Mouse (Mus musculus): ENCODE results near the gene Pheta1. TPM values are rescaled to one million over a fixed set of nuclear protein-coding genes. Genes with fewer than 3 reads are reported as not detected.

The Pheta1 gene
- polyA plus RNA-seq, 1 experiment from 2014 or later, result 22.2 TPM

DNA sequence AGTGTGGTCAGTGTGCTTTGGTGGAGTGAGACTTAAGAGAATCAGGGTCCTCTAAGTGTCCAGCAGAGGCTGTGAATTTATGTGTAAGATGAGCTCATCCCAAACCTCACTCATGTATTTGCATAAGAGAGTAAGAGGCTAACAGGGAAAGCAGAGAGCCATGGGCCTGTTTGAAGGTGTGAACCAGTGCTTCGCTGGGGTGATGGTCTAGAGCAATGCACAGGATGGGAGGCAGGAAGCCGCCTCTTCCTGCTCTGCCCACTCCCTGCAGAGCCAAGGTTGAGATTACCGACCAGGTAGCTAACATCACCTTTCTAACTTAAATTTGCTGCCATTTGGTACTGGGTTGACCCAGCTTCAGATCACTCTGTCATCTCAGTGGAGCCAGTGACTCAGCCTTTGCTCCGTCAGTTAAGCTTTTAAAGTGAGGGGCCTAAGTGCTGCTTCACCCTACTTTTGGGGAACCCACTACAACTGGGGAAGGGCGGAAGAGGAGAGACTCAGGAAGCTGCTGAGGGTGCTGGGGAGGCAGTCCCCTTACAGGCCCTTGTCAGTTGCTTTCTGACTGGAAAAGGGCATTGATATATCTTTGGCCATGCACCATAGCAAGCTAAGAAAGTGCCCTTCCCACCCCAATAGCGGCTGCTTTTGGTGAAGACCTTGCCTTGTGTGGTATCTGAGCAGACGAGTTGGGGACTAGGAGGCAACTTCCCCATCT, 36.1 kb upstream of the Pheta1 start:
- Histone ChIP-seq H3K27ac (ENCODE audit: low read depth) (no peak overlapping the region), H3K4me1 (ENCODE audit: insufficient read depth) (no peaks in the 10 kb centered on the region), H3K36me3 (ENCODE audit: insufficient read depth) (peaks cover 80% of the 10 kb centered on the region), H3K4me2 (no peak overlapping the region), H3K9ac (no peak overlapping the region), H3K27me3 (ENCODE audit: insufficient read depth, low read length) (no peaks in the 10 kb centered on the region), H3K4me3 (ENCODE audit: low read depth, low read length) (no peak overlapping the region), H3K9me3 (ENCODE audit: low read depth, low read length) (no peaks in the 10 kb centered on the region)
- TF ChIP-seq CTCF (IDR thresholded peaks at IDR 0.05; ENCODE audit: low read depth), result no peak
- DNase-seq (no peak), ATAC-seq (ENCODE audit: insufficient read depth) (no peak)
- 78% methylated on average over 7 of the region's 7 CpGs for WGBS

DNA sequence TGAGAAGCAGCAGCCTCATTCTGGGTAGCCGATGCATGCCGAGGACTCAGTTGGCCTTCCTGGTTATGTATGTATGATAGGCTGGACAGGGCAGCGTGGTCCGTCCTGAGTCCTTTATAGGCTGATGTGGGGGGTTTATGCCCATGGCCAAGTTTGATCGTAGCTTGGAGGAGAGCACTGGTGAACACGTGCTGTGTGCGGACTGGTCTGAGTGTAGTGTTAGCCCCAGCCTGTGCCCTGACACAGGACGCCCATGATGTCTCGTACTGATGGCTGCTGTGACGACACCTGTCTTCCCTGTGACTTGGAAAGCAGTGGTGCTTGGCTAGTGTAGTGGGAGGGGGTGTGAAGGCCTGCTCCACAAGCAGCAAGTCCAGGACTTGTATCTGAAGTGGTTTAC, 35.0 kb upstream of the Pheta1 start:
- H3K4me3 ChIP-seq (ENCODE audit: low read depth, low read length), result no peak overlapping the region
- H3K4me2 ChIP-seq, result no peak overlapping the region
- H3K36me3 ChIP-seq (ENCODE audit: insufficient read depth), result peaks cover 91% of the 10 kb centered on the region
- H3K9ac ChIP-seq, result no peak overlapping the region
- no peaks in the 10 kb centered on the region for H3K4me1 ChIP-seq (ENCODE audit: insufficient read depth)
- H3K27ac ChIP-seq (ENCODE audit: low read depth), result no peak overlapping the region
- H3K27me3 ChIP-seq (ENCODE audit: insufficient read depth, low read length), result no peaks in the 10 kb centered on the region
- WGBS, result 90% methylated on average over 10 of the region's 10 CpGs
- no peak for TF ChIP-seq CTCF (IDR thresholded peaks at IDR 0.05; ENCODE audit: low read depth)
- no peak for DNase-seq
- no peaks in the 10 kb centered on the region for H3K9me3 ChIP-seq (ENCODE audit: low read depth, low read length)
- ATAC-seq (ENCODE audit: insufficient read depth), result no peak

DNA sequence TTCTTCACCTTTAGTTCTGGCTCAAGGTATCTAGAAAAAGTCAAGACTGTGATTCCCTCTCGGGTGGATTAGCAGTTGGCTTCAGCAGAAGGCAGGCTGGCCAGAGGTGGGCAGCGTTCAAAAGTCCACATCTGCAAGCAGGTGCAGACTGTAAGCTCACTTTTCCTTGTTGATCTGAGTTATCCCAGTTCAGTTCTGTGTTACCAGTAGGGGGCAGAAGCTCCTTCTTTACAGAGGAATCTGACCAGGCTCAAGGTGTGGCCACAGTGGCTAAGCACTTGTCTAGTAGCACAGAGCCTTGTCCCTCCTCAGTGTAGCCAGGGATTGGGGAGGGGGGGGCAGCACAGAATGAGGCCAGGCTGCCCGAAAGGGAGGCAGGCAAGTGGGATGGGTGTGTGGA, 33.7 kb upstream of the Pheta1 start:
- peak; percentile 78 for TF ChIP-seq CTCF (IDR thresholded peaks at IDR 0.05; ENCODE audit: low read depth)
- ATAC-seq (ENCODE audit: insufficient read depth) (peak; percentile 49; the same call in 1 of the 2 replicates), DNase-seq (peak; percentile 84)
- no peaks in the 10 kb centered on the region for H3K9me3 ChIP-seq (ENCODE audit: low read depth, low read length)
- no peaks in the 10 kb centered on the region for H3K4me1 ChIP-seq (ENCODE audit: insufficient read depth)
- H3K9ac ChIP-seq, result no peak overlapping the region
- no peak overlapping the region for H3K27ac ChIP-seq (ENCODE audit: low read depth)
- 57% methylated on average over 3 of the region's 3 CpGs for WGBS
- H3K27me3 ChIP-seq (ENCODE audit: insufficient read depth, low read length), result no peaks in the 10 kb centered on the region
- H3K36me3 ChIP-seq (ENCODE audit: insufficient read depth), result peaks cover 97% of the 10 kb centered on the region
- no peak overlapping the region for H3K4me2 ChIP-seq
- no peak overlapping the region for H3K4me3 ChIP-seq (ENCODE audit: low read depth, low read length)

DNA sequence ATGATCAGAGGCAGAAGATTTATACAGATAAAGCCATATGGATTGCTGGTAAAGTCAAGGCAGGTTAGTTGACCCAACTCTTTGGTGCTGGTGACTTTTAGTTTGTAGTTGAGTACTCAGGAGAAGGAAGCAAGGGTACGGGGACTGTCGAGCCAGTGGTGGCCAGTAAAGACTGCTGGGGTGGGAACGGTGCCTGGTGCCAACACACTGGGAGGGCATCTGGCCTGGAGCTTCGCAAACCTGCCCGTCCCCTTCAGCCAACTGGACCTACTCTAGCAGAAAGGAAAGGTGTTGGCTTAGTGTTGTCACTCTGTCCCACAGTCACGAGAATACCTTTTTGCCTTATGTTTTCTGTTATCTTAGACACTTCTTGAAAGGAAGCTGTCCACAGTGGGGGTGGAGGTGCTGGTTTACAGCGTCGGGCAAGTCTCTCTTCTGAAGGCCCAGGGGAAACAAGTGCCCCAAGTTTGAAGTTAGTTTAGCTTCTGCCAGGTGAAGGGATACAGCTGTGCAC, 32.9 kb upstream of the Pheta1 start:
- no peak for TF ChIP-seq CTCF (IDR thresholded peaks at IDR 0.05; ENCODE audit: low read depth)
- ATAC-seq (ENCODE audit: insufficient read depth), result no peak
- no peak for DNase-seq
- Histone ChIP-seq H3K27ac (ENCODE audit: low read depth) (no peak overlapping the region), H3K4me1 (ENCODE audit: insufficient read depth) (no peaks in the 10 kb centered on the region), H3K27me3 (ENCODE audit: insufficient read depth, low read length) (no peaks in the 10 kb centered on the region), H3K4me3 (ENCODE audit: low read depth, low read length) (no peak overlapping the region), H3K9ac (no peak overlapping the region), H3K9me3 (ENCODE audit: low read depth, low read length) (no peaks in the 10 kb centered on the region), H3K36me3 (ENCODE audit: insufficient read depth) (peaks cover 96% of the 10 kb centered on the region), H3K4me2 (no peak overlapping the region)
- WGBS, result 77% methylated on average over 8 of the region's 8 CpGs

DNA sequence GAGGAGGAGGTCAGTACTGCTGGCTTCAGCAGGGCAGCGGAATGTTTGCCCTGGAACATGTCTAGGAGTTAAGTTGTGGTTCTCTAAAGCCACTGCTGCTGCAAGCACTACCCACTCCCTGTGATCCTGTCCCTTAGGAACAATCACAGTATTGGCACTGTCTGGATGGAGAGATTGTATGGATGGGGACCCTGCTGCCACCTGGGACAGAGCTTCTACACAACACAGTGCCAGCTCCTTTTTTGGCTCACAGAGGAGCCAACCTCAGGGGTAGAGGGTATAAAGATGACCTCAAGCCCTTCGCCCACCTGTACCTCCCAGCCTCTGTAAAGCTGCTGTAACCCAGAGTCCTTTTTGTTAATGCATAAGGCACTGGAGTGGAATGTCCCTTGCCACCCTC, 32.2 kb upstream of the Pheta1 start:
- DNase-seq (no peak), ATAC-seq (ENCODE audit: insufficient read depth) (no peak)
- Histone ChIP-seq H3K27ac (ENCODE audit: low read depth) (no peak overlapping the region), H3K9me3 (ENCODE audit: low read depth, low read length) (no peaks in the 10 kb centered on the region), H3K4me1 (ENCODE audit: insufficient read depth) (no peaks in the 10 kb centered on the region), H3K4me2 (no peak overlapping the region), H3K36me3 (ENCODE audit: insufficient read depth) (peaks cover 92% of the 10 kb centered on the region), H3K27me3 (ENCODE audit: insufficient read depth, low read length) (no peaks in the 10 kb centered on the region), H3K9ac (no peak overlapping the region), H3K4me3 (ENCODE audit: low read depth, low read length) (no peak overlapping the region)
- WGBS, result 93% methylated on average over 2 of the region's 2 CpGs
- no peak for TF ChIP-seq CTCF (IDR thresholded peaks at IDR 0.05; ENCODE audit: low read depth)

DNA sequence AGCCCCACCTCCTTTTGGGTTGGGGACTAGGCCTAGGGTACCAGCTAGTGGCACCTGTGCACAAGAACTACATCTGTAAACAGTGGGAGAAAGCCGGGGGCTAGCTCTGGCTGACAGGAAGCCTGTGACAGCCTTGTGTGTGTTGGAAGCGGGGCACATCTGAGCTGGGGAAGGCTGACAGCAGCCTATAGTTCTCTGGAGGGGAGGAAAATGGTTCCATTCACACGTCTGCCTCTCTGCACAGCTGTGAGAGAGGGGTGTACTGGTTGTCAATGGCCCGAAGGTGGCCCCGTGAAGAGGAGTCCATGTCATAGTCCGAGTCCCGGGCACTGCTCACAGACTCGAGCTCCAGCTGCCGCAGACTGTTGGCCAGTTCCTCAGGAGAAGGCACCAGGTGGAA, 31.2 kb upstream of the Pheta1 start:
- no peaks in the 10 kb centered on the region for H3K9me3 ChIP-seq (ENCODE audit: low read depth, low read length)
- H3K27ac ChIP-seq (ENCODE audit: low read depth), result no peak overlapping the region
- H3K36me3 ChIP-seq (ENCODE audit: insufficient read depth), result peaks cover 89% of the 10 kb centered on the region
- H3K4me1 ChIP-seq (ENCODE audit: insufficient read depth), result no peaks in the 10 kb centered on the region
- DNase-seq (no peak), ATAC-seq (ENCODE audit: insufficient read depth) (no peak)
- H3K27me3 ChIP-seq (ENCODE audit: insufficient read depth, low read length), result no peaks in the 10 kb centered on the region
- H3K4me2 ChIP-seq, result no peak overlapping the region
- TF ChIP-seq CTCF (IDR thresholded peaks at IDR 0.05; ENCODE audit: low read depth), result no peak
- no peak overlapping the region for H3K9ac ChIP-seq
- no peak overlapping the region for H3K4me3 ChIP-seq (ENCODE audit: low read depth, low read length)
- WGBS, result 84% methylated on average over 9 of the region's 9 CpGs

DNA sequence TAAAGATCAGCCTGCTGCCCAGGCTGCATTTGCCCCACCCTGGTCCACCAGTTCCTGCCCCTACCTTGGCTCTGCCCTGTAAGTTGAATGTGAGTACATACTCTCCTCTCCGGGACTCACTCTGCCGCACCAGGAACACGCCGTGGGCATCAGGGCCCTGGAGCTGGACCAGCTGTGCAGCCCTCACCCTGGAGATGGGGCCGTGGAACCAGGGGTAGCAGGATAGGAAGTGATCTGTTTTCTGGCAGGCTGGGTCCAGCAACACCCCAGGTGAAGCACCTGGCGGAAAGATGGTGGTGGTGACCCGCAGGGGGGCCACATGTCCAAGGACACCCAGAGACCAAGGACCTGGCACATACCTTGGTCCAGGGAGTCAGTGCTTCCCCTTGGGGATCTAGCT, 30.4 kb upstream of the Pheta1 start:
- ATAC-seq (ENCODE audit: insufficient read depth), result no peak
- Histone ChIP-seq H3K4me1 (ENCODE audit: insufficient read depth) (no peaks in the 10 kb centered on the region), H3K9ac (no peak overlapping the region), H3K4me2 (no peak overlapping the region), H3K9me3 (ENCODE audit: low read depth, low read length) (no peaks in the 10 kb centered on the region), H3K4me3 (ENCODE audit: low read depth, low read length) (no peak overlapping the region), H3K27me3 (ENCODE audit: insufficient read depth, low read length) (no peaks in the 10 kb centered on the region), H3K27ac (ENCODE audit: low read depth) (no peak overlapping the region), H3K36me3 (ENCODE audit: insufficient read depth) (peaks cover 89% of the 10 kb centered on the region)
- WGBS, result 93% methylated on average over 7 of the region's 7 CpGs
- no peak for DNase-seq
- no peak for TF ChIP-seq CTCF (IDR thresholded peaks at IDR 0.05; ENCODE audit: low read depth)
